Mouse (Mus musculus): ENCODE data around the gene Ttyh2. TPM values are rescaled to one million over a fixed set of nuclear protein-coding genes. Genes with fewer than 3 reads are reported as not detected.

The Ttyh2 gene
- polyA plus RNA-seq, 1 experiment from 2014 or later = 31.5 TPM

- Histone ChIP-seq H3K9ac (no peak overlapping the region), H3K9me3 (replicated peaks) (no peaks in the 10 kb centered on the region), H3K36me3 (no peaks in the 10 kb centered on the region), H3K4me3 (replicated peaks) (no peak overlapping the region), H3K4me1 (peaks cover 26% of the 10 kb centered on the region), H3K27me3 (no peaks in the 10 kb centered on the region), H3K4me2 (replicated peaks) (no peak overlapping the region), H3K27ac (replicated peaks) (no peak overlapping the region)
- 82% methylated on average over 10 of the region's 10 CpGs for WGBS
- no peak for ATAC-seq (ENCODE audit: insufficient number of reproducible peaks, low FRiP score, low TSS enrichment, low read depth)
Measured at GRCm38 (mm10) chr11:114683029-114683721, 7.9 kb downstream of the Ttyh2 start.

GRCm38 (mm10) chr11:114683722-114684621, 8.7 kb downstream of the Ttyh2 start:
- Histone ChIP-seq H3K9me3 (replicated peaks) (no peaks in the 10 kb centered on the region), H3K4me1 (peaks cover 26% of the 10 kb centered on the region), H3K9ac (no peak overlapping the region), H3K36me3 (no peaks in the 10 kb centered on the region), H3K27ac (replicated peaks) (no peak overlapping the region), H3K4me2 (replicated peaks) (no peak overlapping the region), H3K27me3 (no peaks in the 10 kb centered on the region), H3K4me3 (replicated peaks) (no peak overlapping the region)
- ATAC-seq (ENCODE audit: insufficient number of reproducible peaks, low FRiP score, low TSS enrichment, low read depth) = 0 out of 2 replicates have a peak, but pooled peaks have one; percentile 4
- 68% methylated on average over 20 of the region's 20 CpGs for WGBS

GRCm38 (mm10) chr11:114684627-114685373, 9.6 kb downstream of the Ttyh2 start:
- Histone ChIP-seq H3K27ac (replicated peaks) (no peak overlapping the region), H3K9ac (no peak overlapping the region), H3K4me3 (replicated peaks) (no peak overlapping the region), H3K27me3 (no peaks in the 10 kb centered on the region), H3K9me3 (replicated peaks) (no peaks in the 10 kb centered on the region), H3K36me3 (peaks cover 4% of the 10 kb centered on the region), H3K4me2 (replicated peaks) (no peak overlapping the region), H3K4me1 (peaks cover 19% of the 10 kb centered on the region)
- 67% methylated on average over 14 of the region's 14 CpGs for WGBS
- ATAC-seq (ENCODE audit: insufficient number of reproducible peaks, low FRiP score, low TSS enrichment, low read depth) = peak; percentile 21; the same call in 1 of the 2 replicates

- peaks cover 10% of the 10 kb centered on the region for H3K36me3 ChIP-seq
- no peaks in the 10 kb centered on the region for H3K27me3 ChIP-seq
- no peak overlapping the region for H3K9ac ChIP-seq
- ATAC-seq (ENCODE audit: insufficient number of reproducible peaks, low FRiP score, low TSS enrichment, low read depth) = no peak
- H3K27ac ChIP-seq (replicated peaks) = 0 out of 2 replicates have a peak overlapping the region, but pooled peaks have one; percentile 7
- H3K4me1 ChIP-seq = peaks cover 19% of the 10 kb centered on the region
- H3K4me3 ChIP-seq (replicated peaks) = no peak overlapping the region
- H3K9me3 ChIP-seq (replicated peaks) = no peaks in the 10 kb centered on the region
- 80% methylated on average over 9 of the region's 9 CpGs for WGBS
- no peak overlapping the region for H3K4me2 ChIP-seq (replicated peaks)
Measured at GRCm38 (mm10) chr11:114685526-114686040, 10.4 kb downstream of the Ttyh2 start.

- no peak overlapping the region for H3K9ac ChIP-seq
- H3K27me3 ChIP-seq = no peaks in the 10 kb centered on the region
- 88% methylated on average over 16 of the region's 16 CpGs for WGBS
- H3K9me3 ChIP-seq (replicated peaks) = no peaks in the 10 kb centered on the region
- ATAC-seq (ENCODE audit: insufficient number of reproducible peaks, low FRiP score, low TSS enrichment, low read depth) = no peak
- no peak overlapping the region for H3K27ac ChIP-seq (replicated peaks)
- peaks cover 19% of the 10 kb centered on the region for H3K4me1 ChIP-seq
- no peak overlapping the region for H3K4me2 ChIP-seq (replicated peaks)
- H3K36me3 ChIP-seq = peaks cover 10% of the 10 kb centered on the region
- no peak overlapping the region for H3K4me3 ChIP-seq (replicated peaks)
Measured at GRCm38 (mm10) chr11:114686221-114686959, 11.2 kb downstream of the Ttyh2 start.

GRCm38 (mm10) chr11:114687574-114688188, 12.4 kb downstream of the Ttyh2 start:
- no peak overlapping the region for H3K9ac ChIP-seq
- ATAC-seq (ENCODE audit: insufficient number of reproducible peaks, low FRiP score, low TSS enrichment, low read depth) = no peak
- no peak overlapping the region for H3K4me3 ChIP-seq (replicated peaks)
- peak overlapping the region; percentile 61 for H3K27ac ChIP-seq (replicated peaks)
- WGBS = 17% methylated on average over 9 of the region's 10 CpGs
- no peak overlapping the region for H3K4me2 ChIP-seq (replicated peaks)
- H3K4me1 ChIP-seq = peaks cover 23% of the 10 kb centered on the region
- peaks cover 10% of the 10 kb centered on the region for H3K36me3 ChIP-seq
- H3K9me3 ChIP-seq (replicated peaks) = no peaks in the 10 kb centered on the region
- H3K27me3 ChIP-seq = no peaks in the 10 kb centered on the region

- WGBS = 83% methylated on average over 2 of the region's 3 CpGs
- no peaks in the 10 kb centered on the region for H3K27me3 ChIP-seq
- H3K4me3 ChIP-seq (replicated peaks) = no peak overlapping the region
- no peak overlapping the region for H3K4me2 ChIP-seq (replicated peaks)
- ATAC-seq (ENCODE audit: insufficient number of reproducible peaks, low FRiP score, low TSS enrichment, low read depth) = no peak
- no peak overlapping the region for H3K9ac ChIP-seq
- H3K9me3 ChIP-seq (replicated peaks) = no peaks in the 10 kb centered on the region
- H3K4me1 ChIP-seq = peaks cover 23% of the 10 kb centered on the region
- H3K36me3 ChIP-seq = peaks cover 13% of the 10 kb centered on the region
- no peak overlapping the region for H3K27ac ChIP-seq (replicated peaks)
Measured at GRCm38 (mm10) chr11:114688729-114689128, 13.5 kb downstream of the Ttyh2 start.

- H3K27ac ChIP-seq (replicated peaks) = no peak overlapping the region
- 93% methylated on average over 15 of the region's 15 CpGs for WGBS
Measured at GRCm38 (mm10) chr11:114690192-114690591, 15.0 kb downstream of the Ttyh2 start.

GRCm38 (mm10) chr11:114691454-114692182, 16.4 kb downstream of the Ttyh2 start:
- Histone ChIP-seq H3K36me3 (peaks cover 13% of the 10 kb centered on the region), H3K27ac (replicated peaks) (no peak overlapping the region), H3K9me3 (replicated peaks) (no peaks in the 10 kb centered on the region), H3K27me3 (no peaks in the 10 kb centered on the region), H3K4me3 (replicated peaks) (no peak overlapping the region), H3K4me2 (replicated peaks) (no peak overlapping the region), H3K4me1 (peaks cover 11% of the 10 kb centered on the region), H3K9ac (no peak overlapping the region)
- 50% methylated on average over 6 of the region's 6 CpGs for WGBS
- ATAC-seq (ENCODE audit: insufficient number of reproducible peaks, low FRiP score, low TSS enrichment, low read depth) = peak; percentile 39

More at GRCm38 (mm10) chr11:114690192-114690591, 15.0 kb downstream of the Ttyh2 start:
- no peak overlapping the region for H3K9ac ChIP-seq
- H3K4me2 ChIP-seq (replicated peaks) = no peak overlapping the region
- H3K4me3 ChIP-seq (replicated peaks) = no peak overlapping the region
- no peaks in the 10 kb centered on the region for H3K27me3 ChIP-seq
- H3K9me3 ChIP-seq (replicated peaks) = no peaks in the 10 kb centered on the region
- no peak for ATAC-seq (ENCODE audit: insufficient number of reproducible peaks, low FRiP score, low TSS enrichment, low read depth)
- H3K4me1 ChIP-seq = peaks cover 14% of the 10 kb centered on the region
- peaks cover 13% of the 10 kb centered on the region for H3K36me3 ChIP-seq

Measured in embryonic facial prominence, embryonic 15.5 days (tissue).